Mouse (Mus musculus) gastrocnemius, postnatal 14 days (tissue): ENCODE data around the gene Coro1b. TPM values are rescaled to one million over a fixed set of nuclear protein-coding genes. Genes with fewer than 3 reads are reported as not detected.

Experiments used
- DNase-seq: peaks from one replicate; pipeline ENCODE4 v3.0.0; 2021; ENCODE audit warnings: mixed read lengths
- intact Hi-C: fragments of 180-260 bp; cut with DNase I; formaldehyde crosslinking; loops from one replicate; pipeline ENCODE4 v1.15.1; 2025; ENCODE audit warnings: low total_unique reads
- total RNA-seq, 2 experiments: library from RNA; stranded (reverse); gene quantifications; 2 replicates each; pipeline ENCODE4 v1.2.3; 2021

The Coro1b gene
- total RNA-seq, 2 experiments from 2014 or later = 31.7 to 31.8 TPM

DNA sequence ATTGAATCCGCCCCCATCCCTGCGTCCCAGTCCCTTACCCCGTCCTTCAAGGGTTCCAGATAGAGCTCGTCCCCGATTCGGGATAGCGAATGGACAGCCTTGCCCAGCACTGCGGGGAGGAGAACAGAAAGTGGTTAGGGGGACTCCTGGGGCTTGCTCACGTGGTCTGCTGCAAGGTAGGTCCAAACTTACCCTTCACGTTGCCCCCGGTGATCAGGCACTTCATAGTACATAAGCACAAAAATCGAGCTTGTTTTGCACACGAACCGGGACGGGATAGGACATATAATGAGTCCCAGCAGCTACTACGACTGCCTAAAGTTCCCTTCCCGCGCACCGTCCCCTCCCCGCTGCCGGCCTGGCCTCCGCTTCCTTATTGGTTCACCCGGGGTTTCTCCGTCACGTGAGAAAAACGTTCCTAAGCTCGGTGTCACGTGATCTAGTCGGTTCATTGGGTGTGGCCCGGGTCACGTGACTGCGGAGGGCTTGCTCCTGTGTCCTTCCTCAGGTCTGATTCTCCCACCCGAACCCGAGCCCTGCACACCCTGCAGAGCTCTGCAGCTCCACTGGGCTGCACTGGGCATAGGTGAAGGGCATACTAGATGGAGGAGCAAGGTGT, 53.0 kb downstream of the Coro1b start, which contains the start of gene Rad9a:
Gene Rad9a (minus strand): TSS at position 372 of the 619 bp plus-strand sequence.
- peak; percentile 96 for DNase-seq
- intact Hi-C loops = no loop called here

DNA sequence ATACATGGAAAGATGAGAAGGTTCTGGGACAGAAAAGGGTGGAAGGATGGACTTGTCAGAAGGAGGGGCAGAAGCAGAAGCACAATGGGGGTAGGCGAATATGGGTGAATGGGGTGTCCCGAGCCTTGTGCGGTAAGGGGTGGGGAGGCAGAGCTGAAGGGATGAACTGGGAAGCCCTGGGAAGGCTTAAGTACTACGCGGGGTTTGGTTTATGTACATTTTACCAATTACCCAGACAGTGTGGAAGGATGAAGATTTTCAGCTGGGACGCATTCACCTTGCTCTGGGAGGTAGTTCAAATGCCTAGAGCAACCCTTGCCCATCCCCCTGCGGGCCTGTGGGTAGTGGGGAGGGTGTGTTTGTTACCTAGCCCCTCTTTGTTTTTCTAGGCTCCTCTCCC, 53.7 kb downstream of the Coro1b start:
- DNase-seq = no peak

DNA sequence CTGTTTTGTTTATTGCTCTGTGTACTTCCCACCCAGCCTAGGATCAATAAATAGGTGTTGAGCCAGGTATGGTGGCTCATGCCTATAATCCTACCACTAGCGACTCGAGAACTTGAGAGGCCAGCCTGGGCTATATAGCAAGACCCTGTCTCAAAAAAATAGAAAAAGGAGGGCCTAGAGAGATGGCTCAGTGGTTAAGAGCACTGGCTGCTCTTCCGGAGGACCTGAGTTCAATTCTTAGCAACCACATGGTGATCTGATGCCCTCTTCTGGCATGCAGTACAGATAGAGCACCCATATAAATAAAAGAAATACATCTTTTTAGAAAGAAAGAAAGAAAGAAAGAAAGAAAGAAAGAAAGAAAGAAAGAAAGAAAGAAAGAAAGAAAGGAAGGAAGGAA, 54.7 kb downstream of the Coro1b start:
- DNase-seq = no peak
- intact Hi-C loops = no loop called here

More for the DNA sequence above, 53.7 kb downstream of the Coro1b start:
- intact Hi-C loops = no loop called here

Other genes starting within 250 kb of the Coro1b start
- 1 to 10 TPM; 7.3 to 8.5 TPM for gene Tcirg1, start 241.5 kb upstream of the Coro1b start, total RNA-seq
- 100 to 1,000 TPM; 206 to 256 TPM for gene Ndufs8, start 235.8 kb upstream of the Coro1b start, total RNA-seq
- gene Aldh3b1, start 218.8 kb upstream of the Coro1b start, total RNA-seq = 1 to 10 TPM; 2.1 to 2.5 TPM
- 10 to 100 TPM; 13.7 to 13.8 TPM for gene Unc93b1, start 213.4 kb upstream of the Coro1b start, total RNA-seq
- gene Aldh3b3, start 190.0 kb upstream of the Coro1b start, total RNA-seq = not detected
- gene Aldh3b2, start 176.3 kb upstream of the Coro1b start, total RNA-seq = under 1 TPM; 0.38 to 0.80 TPM
- gene Acy3, start 162.0 kb upstream of the Coro1b start, total RNA-seq = 1 to 10 TPM; 3.6 to 4.2 TPM
- not detected for gene Tbx10, start 155.9 kb upstream of the Coro1b start, total RNA-seq
- 10 to 100 TPM; 19.2 to 19.6 TPM for gene Nudt8, start 148.0 kb upstream of the Coro1b start, total RNA-seq
- gene Gm49405, start 148.0 kb upstream of the Coro1b start, total RNA-seq = under 1 TPM; 0.18 to 0.31 TPM
- gene Doc2g, start 145.3 kb upstream of the Coro1b start, total RNA-seq = under 1 TPM; 0.57 to 0.84 TPM
- gene Ndufv1, start 135.8 kb upstream of the Coro1b start, total RNA-seq = 100 to 1,000 TPM; 365 to 434 TPM
- 100 to 1,000 TPM; 228 to 235 TPM for gene Gstp1, start 110.6 kb upstream of the Coro1b start, total RNA-seq
- 10 to 100 TPM; 72.8 to 85.9 TPM for gene Gstp2, start 102.6 kb upstream of the Coro1b start, total RNA-seq
- gene Gstp3, start 89.0 kb upstream of the Coro1b start, total RNA-seq = not detected
- gene Cabp2, start 67.0 kb upstream of the Coro1b start, total RNA-seq = not detected
- 10 to 100 TPM; 17.3 to 17.5 TPM for gene Cdk2ap2, start 51.4 kb upstream of the Coro1b start, total RNA-seq
- gene Pitpnm1, start 48.6 kb upstream of the Coro1b start, total RNA-seq = 1 to 10 TPM; 3.7 to 4.2 TPM
- 10 to 100 TPM; 51.4 to 57.9 TPM for gene Aip, start 22.8 kb upstream of the Coro1b start, total RNA-seq
- gene Gpr152, start 8.8 kb upstream of the Coro1b start, total RNA-seq = not detected
- under 1 TPM in 1 of 2 experiments, not detected in 1; 0.14 TPM for gene Cabp4, start 4.6 kb upstream of the Coro1b start, total RNA-seq
- under 1 TPM; 0.29 to 0.78 TPM for gene Ptprcap, start 5.0 kb downstream of the Coro1b start, total RNA-seq
- 10 to 100 TPM; 28.5 to 31.3 TPM for gene Rps6kb2, start 14.7 kb downstream of the Coro1b start, total RNA-seq
- gene Carns1, start 26.9 kb downstream of the Coro1b start, total RNA-seq = 10 to 100 TPM; 23.4 to 27.5 TPM
- gene Tbc1d10c, start 42.7 kb downstream of the Coro1b start, total RNA-seq = 1 to 10 TPM; 2.7 TPM
- gene Ppp1ca, start 43.4 kb downstream of the Coro1b start, total RNA-seq = 100 to 1,000 TPM; 266 to 269 TPM
- 1 to 10 TPM; 3.1 to 3.4 TPM for gene Rad9a, start 53.0 kb downstream of the Coro1b start, total RNA-seq
- 1 to 10 TPM in 1 of 2 experiments, under 1 TPM in 1; 0.58 to 1.2 TPM for gene Clcf1, start 65.6 kb downstream of the Coro1b start, total RNA-seq
- gene AC109138.7, start 65.7 kb downstream of the Coro1b start, total RNA-seq = not detected
- gene Pold4, start 83.3 kb downstream of the Coro1b start, total RNA-seq = 10 to 100 TPM; 21.4 to 22.7 TPM
- 1 to 10 TPM; 2.6 to 4.4 TPM for gene Ssh3, start 120.6 kb downstream of the Coro1b start, total RNA-seq
- under 1 TPM; 0.62 to 0.90 TPM for gene Ankrd13d, start 134.5 kb downstream of the Coro1b start, total RNA-seq
- 10 to 100 TPM; 31.8 to 36.4 TPM for gene Grk2, start 157.6 kb downstream of the Coro1b start, total RNA-seq
- gene Kdm2a, start 249.7 kb downstream of the Coro1b start, total RNA-seq = 10 to 100 TPM; 27.7 to 29.0 TPM